Mouse (Mus musculus): ENCODE measurements around the gene Mthfd1. TPM values are rescaled to one million over a fixed set of nuclear protein-coding genes. Genes with fewer than 3 reads are reported as not detected.

Mthfd1 gene
- polyA plus RNA-seq, 1 experiment from 2014 or later, result 30.7 TPM

DNA sequence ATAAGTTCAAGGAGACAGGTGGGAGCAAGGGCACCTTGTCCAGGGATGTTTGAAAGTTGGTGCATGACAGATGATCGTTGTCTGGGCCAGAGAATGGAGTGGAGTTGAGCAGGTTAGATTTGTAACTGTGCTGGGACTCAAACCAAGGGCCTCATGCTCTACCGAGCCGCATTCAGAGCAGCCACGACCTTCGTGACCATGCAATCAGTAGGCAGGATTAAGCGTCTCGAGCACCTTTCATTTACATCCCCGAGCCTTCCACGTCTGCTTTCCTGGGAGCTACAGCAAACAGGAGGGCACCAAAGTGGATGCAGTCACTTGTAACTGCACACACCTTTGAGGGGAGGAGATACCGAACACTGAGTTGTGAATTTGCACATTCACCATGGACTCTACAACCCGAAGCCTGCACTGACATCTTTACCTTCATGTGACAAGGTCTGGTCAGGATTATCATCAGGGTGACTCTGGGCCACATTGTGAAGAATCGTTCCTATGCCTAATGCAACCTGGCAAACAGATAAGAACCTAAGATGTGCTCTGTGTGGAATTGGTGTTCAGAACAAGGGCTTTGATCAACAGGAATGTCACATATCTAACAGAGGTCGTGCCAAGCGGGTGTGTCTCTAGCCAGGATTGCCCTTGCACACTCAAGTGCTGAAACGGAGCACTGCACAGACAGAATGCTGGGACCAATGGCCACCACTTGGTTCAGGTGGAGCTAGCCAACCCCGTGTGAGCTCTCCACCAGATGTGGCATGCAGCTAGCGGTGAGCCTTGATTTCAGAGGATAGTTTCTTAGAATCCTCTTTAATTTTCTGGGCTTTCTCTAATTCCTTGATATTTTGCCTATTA lies 81.2 kb downstream of the Mthfd1 start:
- ATAC-seq (replicated peaks), result no peak
- H3K9me3 ChIP-seq, result no peaks in the 10 kb centered on the region
- WGBS, result 81% methylated on average over 17 of the region's 17 CpGs
- no peak overlapping the region for H3K4me3 ChIP-seq
- no peak overlapping the region for H3K27ac ChIP-seq
- no peaks in the 10 kb centered on the region for H3K36me3 ChIP-seq (replicated peaks)
- no peaks in the 10 kb centered on the region for H3K4me1 ChIP-seq
- no peak overlapping the region for H3K9ac ChIP-seq
- no peaks in the 10 kb centered on the region for H3K27me3 ChIP-seq (replicated peaks)
- no peak overlapping the region for H3K4me2 ChIP-seq

DNA sequence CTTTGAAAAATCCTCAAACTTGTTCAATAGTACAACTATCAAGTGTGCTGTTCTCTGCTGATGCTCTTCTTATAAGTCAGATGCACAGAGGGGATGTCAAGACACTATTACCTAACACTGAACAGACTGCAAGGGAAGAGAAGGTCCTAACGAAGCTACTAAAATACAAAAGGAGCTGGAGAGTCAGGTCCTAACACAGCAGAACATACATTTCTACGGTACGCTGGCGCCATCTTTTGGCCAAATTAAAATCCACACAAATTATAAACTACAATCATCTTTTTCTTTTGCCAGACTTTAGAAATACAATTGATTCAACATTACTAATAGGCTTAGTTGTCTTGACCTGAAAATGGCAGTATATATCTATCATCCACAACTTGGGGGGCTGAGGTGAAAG lies 86.0 kb downstream of the Mthfd1 start:
- H3K4me3 ChIP-seq, result no peak overlapping the region
- H3K9me3 ChIP-seq, result no peaks in the 10 kb centered on the region
- no peak for ATAC-seq (replicated peaks)
- H3K27ac ChIP-seq, result no peak overlapping the region
- WGBS, result 7% methylated on average over 4 of the region's 4 CpGs
- H3K27me3 ChIP-seq (replicated peaks), result no peaks in the 10 kb centered on the region
- no peak overlapping the region for H3K9ac ChIP-seq
- no peaks in the 10 kb centered on the region for H3K4me1 ChIP-seq
- 0 out of 2 replicates have a peak, but pooled peaks cover 5% of the 10 kb centered on the region for H3K36me3 ChIP-seq (replicated peaks)
- H3K4me2 ChIP-seq, result no peak overlapping the region

DNA sequence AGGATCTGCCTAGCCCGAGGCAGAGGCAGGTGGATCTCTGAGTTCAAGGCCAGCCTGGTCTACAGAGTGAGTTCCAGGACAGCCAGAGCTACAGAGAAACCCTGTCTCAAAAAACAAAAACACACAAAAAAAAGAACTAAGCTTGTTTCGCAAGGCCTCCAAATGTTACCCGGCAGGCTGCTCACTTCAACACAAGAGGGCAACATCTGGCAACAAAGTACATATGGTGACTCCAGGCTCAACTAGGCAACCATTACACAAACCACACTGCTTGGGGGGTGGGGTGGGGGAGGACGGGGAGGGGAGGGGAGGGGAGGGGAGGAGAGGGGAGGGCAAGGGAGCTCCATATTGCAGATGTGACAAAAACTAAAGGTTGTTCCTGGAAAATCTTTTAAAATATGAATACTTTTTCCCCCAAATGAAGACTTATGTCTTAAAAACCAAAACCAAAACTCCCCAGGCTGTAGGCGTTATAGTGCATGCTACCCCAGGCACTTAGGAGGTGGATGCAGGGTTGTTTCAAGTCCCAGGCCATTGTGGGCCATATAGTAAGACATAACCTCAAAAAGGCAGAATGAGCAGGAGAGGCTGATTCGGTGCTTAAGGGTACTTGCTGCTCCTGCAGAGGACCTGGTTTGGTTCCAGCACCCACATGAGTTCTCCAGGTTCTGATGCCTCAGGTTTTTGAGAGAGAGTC lies 90.8 kb downstream of the Mthfd1 start:
- Histone ChIP-seq H3K9me3 (no peaks in the 10 kb centered on the region), H3K27ac (no peak overlapping the region), H3K27me3 (replicated peaks) (no peaks in the 10 kb centered on the region), H3K36me3 (replicated peaks) (peaks cover 15% of the 10 kb centered on the region; the same call in 1 of the 2 replicates), H3K4me2 (no peak overlapping the region), H3K4me3 (no peak overlapping the region), H3K4me1 (no peaks in the 10 kb centered on the region), H3K9ac (no peak overlapping the region)
- no peak for ATAC-seq (replicated peaks)
- 93% methylated on average over 5 of the region's 6 CpGs for WGBS

DNA sequence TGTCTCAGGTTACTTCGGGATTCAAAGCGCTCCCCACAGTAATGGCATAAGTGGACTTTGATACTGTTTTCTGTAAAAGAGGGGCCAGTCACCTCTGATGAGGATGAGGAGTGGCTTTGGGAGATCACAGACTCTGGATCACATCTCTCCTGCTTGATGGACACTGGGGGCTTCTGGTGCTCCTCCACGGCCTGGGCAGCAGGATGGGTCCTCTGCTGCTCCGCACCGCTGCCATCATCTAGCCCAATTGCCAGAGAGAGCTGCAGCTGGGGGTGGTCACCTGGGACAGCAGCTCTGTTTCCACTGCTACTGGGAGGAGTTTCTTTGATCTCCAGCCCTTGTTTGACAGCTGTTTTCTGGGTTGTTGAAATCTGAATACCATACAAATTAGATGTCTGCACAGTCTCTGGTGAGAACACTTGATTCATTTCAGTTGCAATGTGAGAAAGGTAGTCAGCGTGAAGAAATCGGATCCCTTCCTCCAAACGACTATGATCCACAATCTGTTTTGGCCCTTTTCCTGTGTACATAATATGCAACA lies 94.7 kb downstream of the Mthfd1 start:
- Histone ChIP-seq H3K36me3 (replicated peaks) (peaks cover 10% of the 10 kb centered on the region; the same call in 1 of the 2 replicates), H3K4me2 (no peak overlapping the region), H3K4me1 (no peaks in the 10 kb centered on the region), H3K9me3 (no peaks in the 10 kb centered on the region), H3K9ac (no peak overlapping the region), H3K27ac (no peak overlapping the region), H3K4me3 (no peak overlapping the region), H3K27me3 (replicated peaks) (no peaks in the 10 kb centered on the region)
- ATAC-seq (replicated peaks), result no peak
- 80% methylated on average over 8 of the region's 8 CpGs for WGBS

DNA sequence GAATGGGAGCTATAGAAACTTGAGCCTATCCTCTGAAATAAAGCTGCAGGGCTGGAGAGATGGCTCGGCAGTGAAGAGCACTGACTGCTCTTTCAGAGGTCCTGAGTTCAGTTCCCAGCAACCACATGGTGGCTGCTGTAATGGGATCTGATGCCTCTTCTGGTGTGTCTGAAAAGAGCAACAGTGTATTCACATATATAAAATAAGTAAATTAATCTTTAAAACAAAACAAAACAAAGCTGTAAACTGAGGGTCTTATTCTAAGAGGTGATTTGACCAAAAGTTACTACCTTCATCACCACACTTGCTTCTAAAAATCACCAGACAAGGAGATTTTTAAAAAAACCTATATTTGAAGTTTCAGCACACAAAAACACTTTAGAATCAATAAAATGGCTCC lies 105.8 kb downstream of the Mthfd1 start:
- H3K9ac ChIP-seq, result no peak overlapping the region
- H3K27ac ChIP-seq, result no peak overlapping the region
- WGBS, result 36% methylated on average over 1 of the region's 1 CpGs
- no peaks in the 10 kb centered on the region for H3K4me1 ChIP-seq
- no peaks in the 10 kb centered on the region for H3K9me3 ChIP-seq
- H3K4me3 ChIP-seq, result no peak overlapping the region
- no peak for ATAC-seq (replicated peaks)
- H3K36me3 ChIP-seq (replicated peaks), result no peaks in the 10 kb centered on the region
- no peak overlapping the region for H3K4me2 ChIP-seq
- H3K27me3 ChIP-seq (replicated peaks), result no peaks in the 10 kb centered on the region

DNA sequence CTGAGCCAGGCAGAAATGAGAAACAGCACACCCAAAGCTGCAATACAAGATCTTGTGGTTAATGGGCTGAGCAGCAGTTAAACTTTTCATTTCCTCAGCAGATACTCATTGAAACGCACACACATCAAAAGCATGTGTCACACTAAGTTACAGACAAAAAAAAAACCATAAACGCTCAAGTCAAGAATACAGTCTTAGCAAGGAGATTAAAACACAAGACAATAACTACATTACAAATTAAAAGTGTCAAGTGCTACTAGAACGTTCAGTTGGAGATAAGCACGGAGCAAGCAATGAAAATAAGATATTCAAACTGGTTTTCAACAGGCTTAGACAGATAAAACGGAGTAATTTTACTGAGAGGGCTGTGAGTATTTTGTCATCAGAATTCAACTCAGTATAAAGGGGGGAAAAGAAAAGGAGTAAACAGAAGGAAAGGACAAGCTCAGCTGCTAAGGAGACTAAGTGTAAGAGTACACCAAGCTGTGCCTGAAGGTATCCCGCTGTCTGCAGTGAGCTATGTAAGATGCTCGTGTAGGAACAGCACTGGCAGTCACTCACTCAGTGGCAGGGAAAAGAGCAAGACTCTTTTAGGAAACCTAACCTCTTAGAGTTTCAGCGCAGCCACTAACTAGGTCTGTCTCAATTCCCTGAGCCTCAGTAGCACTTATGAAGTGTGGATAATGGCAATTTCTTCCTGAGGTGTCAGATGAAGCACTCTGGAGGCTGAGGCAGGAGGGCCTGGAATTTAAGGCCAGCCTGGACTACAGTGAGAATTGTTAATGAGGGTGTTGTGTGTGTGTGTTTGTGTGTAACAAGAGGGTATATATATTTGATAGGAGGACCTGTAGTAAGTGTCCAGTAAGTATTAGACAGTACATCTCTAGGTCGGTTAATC lies 106.6 kb downstream of the Mthfd1 start:
- 68% methylated on average over 9 of the region's 9 CpGs for WGBS

DNA sequence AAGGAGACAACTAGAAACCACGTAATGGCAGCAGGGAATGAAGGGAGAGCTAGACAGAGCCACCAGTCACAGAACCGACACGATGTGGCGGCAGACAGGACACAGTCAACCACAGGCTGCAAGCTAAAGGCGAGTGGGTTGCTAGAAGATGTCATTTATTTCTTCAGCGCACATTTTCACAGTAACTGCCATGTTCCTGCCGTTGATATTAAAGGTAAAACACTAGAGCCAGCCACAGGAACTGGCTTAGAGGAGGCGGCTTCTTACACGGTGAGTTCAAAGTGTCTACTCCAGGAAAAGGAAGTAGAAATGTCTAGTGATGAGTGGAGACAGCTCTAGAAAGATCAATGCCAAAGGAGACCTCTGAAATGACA lies 107.2 kb downstream of the Mthfd1 start:
- Histone ChIP-seq H3K4me2 (no peak overlapping the region), H3K9me3 (no peaks in the 10 kb centered on the region), H3K9ac (no peak overlapping the region), H3K27me3 (replicated peaks) (no peaks in the 10 kb centered on the region), H3K27ac (no peak overlapping the region), H3K4me1 (peaks cover 6% of the 10 kb centered on the region), H3K4me3 (no peak overlapping the region), H3K36me3 (replicated peaks) (no peaks in the 10 kb centered on the region)
- 84% methylated on average over 9 of the region's 9 CpGs for WGBS
- no peak for ATAC-seq (replicated peaks)

More for the DNA sequence above, 106.6 kb downstream of the Mthfd1 start:
- H3K27ac ChIP-seq, result no peak overlapping the region
- no peak overlapping the region for H3K4me3 ChIP-seq
- no peaks in the 10 kb centered on the region for H3K36me3 ChIP-seq (replicated peaks)
- no peak overlapping the region for H3K9ac ChIP-seq
- H3K27me3 ChIP-seq (replicated peaks), result no peaks in the 10 kb centered on the region
- H3K9me3 ChIP-seq, result no peaks in the 10 kb centered on the region
- no peak overlapping the region for H3K4me2 ChIP-seq
- no peak for ATAC-seq (replicated peaks)
- no peaks in the 10 kb centered on the region for H3K4me1 ChIP-seq

DNA sequence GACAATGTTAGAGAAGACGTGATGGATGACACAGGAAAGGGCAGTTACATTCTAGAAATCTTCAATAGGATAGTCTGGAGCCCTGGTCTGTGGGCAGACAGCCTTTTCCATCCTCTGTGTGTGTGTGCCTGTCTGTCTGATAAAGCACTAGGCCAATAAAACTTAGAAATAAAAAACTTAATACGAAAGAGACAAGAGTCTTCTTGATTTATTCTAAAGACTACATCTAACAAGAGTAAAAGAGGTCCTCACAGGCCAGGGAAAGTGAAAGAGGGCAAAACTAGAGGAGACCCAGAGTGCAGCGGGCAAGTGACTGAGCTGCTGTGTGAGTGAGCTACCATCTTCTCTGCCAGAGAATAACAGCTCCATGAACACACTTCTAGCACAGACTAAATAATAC lies 111.2 kb downstream of the Mthfd1 start:
- ATAC-seq (replicated peaks), result no peak
- Histone ChIP-seq H3K4me2 (no peak overlapping the region), H3K4me1 (peaks cover 22% of the 10 kb centered on the region), H3K27me3 (replicated peaks) (no peaks in the 10 kb centered on the region), H3K27ac (no peak overlapping the region), H3K9me3 (no peaks in the 10 kb centered on the region), H3K9ac (no peak overlapping the region), H3K36me3 (replicated peaks) (no peaks in the 10 kb centered on the region), H3K4me3 (no peak overlapping the region)
- WGBS, result 92% methylated on average over 3 of the region's 3 CpGs

DNA sequence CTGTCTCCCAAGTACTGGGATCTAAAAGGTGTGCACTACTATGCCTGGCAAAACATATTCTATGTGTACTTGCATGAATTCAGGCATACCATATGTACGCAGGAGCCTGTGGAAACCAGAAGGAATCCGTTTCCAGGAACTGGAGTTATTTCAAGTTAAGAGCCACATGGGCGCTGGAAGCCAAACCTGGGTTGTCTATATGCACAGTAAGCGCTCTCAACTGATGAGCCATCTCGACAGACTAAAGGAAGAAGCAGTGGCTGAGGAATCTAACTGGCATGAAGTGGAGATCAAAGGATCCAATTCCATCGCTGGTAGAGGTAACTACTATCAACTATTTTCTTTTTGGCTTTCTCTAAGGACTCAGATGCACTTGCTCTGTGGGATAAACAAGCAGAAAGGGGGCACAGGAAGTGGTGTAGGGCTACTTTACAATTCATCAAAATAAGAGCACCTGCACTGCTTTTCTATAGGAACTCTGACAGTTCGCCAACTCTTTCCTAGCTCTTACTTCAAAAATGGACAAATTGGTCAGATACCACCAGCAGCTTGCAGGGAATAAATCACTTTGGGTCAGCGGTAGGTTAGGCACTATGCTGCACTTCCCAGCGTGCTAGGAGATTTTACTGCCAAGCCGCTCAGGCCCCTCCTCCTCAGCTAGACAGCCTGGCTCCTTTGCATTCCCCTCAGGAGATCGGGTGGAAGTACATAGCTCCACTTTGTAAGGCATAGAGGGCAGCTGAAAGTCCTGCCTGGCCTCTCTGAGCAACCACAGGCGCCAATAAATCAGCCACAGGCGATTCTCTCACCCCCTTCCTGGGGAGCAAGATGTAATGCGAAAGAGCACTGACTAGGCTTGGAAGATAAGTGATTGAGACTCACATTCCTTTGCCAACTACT lies 112.2 kb downstream of the Mthfd1 start:
- Histone ChIP-seq H3K9me3 (no peaks in the 10 kb centered on the region), H3K36me3 (replicated peaks) (no peaks in the 10 kb centered on the region), H3K27ac (no peak overlapping the region), H3K4me3 (no peak overlapping the region), H3K9ac (0 out of 2 replicates have a peak overlapping the region, but pooled peaks have one; percentile 97), H3K4me2 (peak overlapping the region; percentile 95), H3K27me3 (replicated peaks) (no peaks in the 10 kb centered on the region), H3K4me1 (peaks cover 32% of the 10 kb centered on the region)
- 31% methylated on average over 14 of the region's 14 CpGs for WGBS
- no peak for ATAC-seq (replicated peaks)

DNA sequence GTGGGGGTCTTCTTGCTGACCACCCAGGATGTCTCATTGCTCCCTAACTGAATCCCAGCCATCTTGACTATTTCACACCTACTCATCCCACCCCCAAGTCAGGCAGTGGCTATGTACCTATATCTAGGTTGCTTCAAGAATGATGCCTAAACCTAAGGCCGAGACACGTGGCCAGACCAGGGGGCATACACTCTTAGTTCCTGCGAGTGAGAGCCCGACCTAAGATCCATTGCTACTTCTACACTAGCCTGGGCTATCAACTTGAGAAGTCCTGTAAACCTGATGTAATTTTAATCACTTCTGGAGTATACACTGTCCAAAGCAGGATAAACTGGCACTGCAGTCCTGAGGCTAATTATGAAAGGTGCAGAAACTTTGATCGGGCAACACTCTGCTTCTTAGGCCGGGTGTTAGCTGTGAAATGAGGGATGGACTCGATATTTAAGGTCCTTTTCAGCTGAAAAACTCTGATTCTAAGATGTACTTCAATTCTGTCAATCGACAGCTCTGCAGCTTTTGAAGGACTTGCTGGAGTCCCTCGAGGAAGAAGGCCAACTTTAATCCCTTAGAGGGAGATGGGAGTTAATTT lies 113.2 kb downstream of the Mthfd1 start:
- H3K4me3 ChIP-seq, result peak overlapping the region; percentile 64
- peak overlapping the region; percentile 96 for H3K27ac ChIP-seq
- 7% methylated on average over 9 of the region's 9 CpGs for WGBS
- H3K27me3 ChIP-seq (replicated peaks), result no peaks in the 10 kb centered on the region
- no peak for ATAC-seq (replicated peaks)
- no peaks in the 10 kb centered on the region for H3K36me3 ChIP-seq (replicated peaks)
- peak overlapping the region; percentile 97 for H3K9ac ChIP-seq
- peaks cover 37% of the 10 kb centered on the region for H3K4me1 ChIP-seq
- H3K9me3 ChIP-seq, result no peaks in the 10 kb centered on the region
- H3K4me2 ChIP-seq, result peak overlapping the region; percentile 95

DNA sequence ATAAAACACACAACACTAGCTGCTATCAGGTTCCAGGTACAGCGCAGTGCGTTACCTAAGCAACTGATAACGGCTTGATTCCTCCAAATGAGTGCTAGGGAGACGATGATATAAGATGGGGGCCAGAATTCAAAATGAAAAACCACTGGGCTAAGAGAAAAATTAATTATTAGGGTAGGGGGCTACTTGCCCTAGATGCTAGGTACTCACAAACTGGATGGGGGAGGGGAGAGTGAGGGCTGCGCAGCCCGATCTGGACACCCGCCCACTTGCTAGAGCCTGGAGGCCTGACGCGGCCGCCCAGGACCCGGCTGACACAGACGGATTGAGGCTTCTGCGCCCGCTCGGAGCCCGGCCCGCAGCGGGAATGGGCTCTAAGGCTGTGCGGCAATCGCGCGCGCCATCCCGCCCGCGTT lies 113.7 kb downstream of the Mthfd1 start:
- Histone ChIP-seq H3K27me3 (replicated peaks) (no peaks in the 10 kb centered on the region), H3K4me2 (peak overlapping the region; percentile 95), H3K4me1 (peaks cover 37% of the 10 kb centered on the region), H3K4me3 (peak overlapping the region; percentile 64), H3K27ac (peak overlapping the region; percentile 96), H3K36me3 (replicated peaks) (no peaks in the 10 kb centered on the region), H3K9me3 (no peaks in the 10 kb centered on the region), H3K9ac (peak overlapping the region; percentile 97)
- under 1% methylated on average over 26 of the region's 26 CpGs for WGBS
- ATAC-seq (replicated peaks), result peak; percentile 58

Data from midbrain, embryonic 15.5 days (tissue).